Mouse (Mus musculus) small intestine, adult 2 months (tissue): ENCODE measurements around the gene Dync1i1.

ENCODE experiments used
- CTCF ChIP-seq: fragments of 200-500 bp; IDR thresholded peaks from 2 replicates; pipeline ENCODE4 v1.5.1; 2012; ENCODE audit warnings: low read depth, mild to moderate bottlenecking, control low read depth, inconsistent platforms, low read length, moderate library complexity, mixed read lengths; ENCODE audit not compliant: insufficient replicate concordance, insufficient read length; ENCODE audit errors: extremely low read depth
- POLR2A ChIP-seq: fragments of 200-500 bp; IDR thresholded peaks from 2 replicates; pipeline ENCODE4 v1.6.1; 2012; ENCODE audit warnings: low read depth, mild to moderate bottlenecking, control low read depth, inconsistent platforms, low read length, moderate library complexity

DNA sequence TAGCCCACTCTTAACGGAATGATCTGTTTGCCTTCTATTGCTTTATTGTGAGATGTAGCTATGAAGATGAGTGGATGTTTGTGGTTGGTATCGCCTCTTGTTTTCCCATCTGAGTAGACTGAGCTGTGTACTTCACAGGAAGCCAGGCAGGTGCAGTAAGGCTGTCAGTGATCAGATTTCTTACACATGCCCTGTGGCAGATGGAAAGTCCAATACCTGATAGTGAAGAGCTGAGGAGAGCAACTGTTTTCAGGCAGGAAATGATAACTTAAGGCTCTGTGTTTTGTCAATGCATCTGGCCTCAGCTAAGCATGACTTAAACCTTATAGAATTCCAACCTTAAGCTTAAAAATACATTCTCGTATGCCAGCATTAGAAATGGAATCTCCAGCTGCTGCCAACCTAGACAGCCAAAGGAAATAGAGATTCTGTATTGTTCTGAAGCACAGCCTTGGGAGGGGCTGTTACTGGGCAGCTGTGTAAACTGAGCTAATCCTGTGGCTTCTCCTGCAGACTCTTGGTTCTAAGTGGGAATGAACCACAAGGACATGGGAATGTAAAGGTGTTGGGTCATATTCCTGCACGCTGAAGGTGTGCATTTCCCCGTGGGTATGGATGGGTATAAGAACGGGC, 24.8 kb downstream of the Dync1i1 start:
- TF ChIP-seq POLR2A (no peak), CTCF (no peak)
